Mouse (Mus musculus) spleen, postnatal 0 days (tissue): ENCODE measurements around the gene Cbln1. TPM values are rescaled to one million over a fixed set of nuclear protein-coding genes. Genes with fewer than 3 reads are reported as not detected.

Experiments used
- polyA plus RNA-seq: library from polyadenylated mRNA; unstranded; fragments of >200 nt; fragmentation: Nextera tagmentation; extraction: Ambion mirVana; gene quantifications from 2 replicates; pipeline ENCODE4 v1.2.1, GENCODE M21; 2015

Cbln1 gene
- polyA plus RNA-seq, result not detected in 2 replicates

GRCm38 (mm10) chr8:87472271-87473236, at the start of gene Cbln1:
Gene Cbln1, minus strand, starts transcription at chr8:87472609.

Other genes starting within 250 kb of the Cbln1 start
- not detected in 2 replicates for gene 4933402J07Rik, start 91.2 kb upstream of the Cbln1 start, polyA plus RNA-seq